Mouse (Mus musculus): ENCODE measurements at regions not wholly inside any gene's neighbourhood (a gene's known extent, or its start where the extent isn't known, plus 50 kb on each side); places are given as distances from the start of the nearest gene placed in this dataset.

DNA sequence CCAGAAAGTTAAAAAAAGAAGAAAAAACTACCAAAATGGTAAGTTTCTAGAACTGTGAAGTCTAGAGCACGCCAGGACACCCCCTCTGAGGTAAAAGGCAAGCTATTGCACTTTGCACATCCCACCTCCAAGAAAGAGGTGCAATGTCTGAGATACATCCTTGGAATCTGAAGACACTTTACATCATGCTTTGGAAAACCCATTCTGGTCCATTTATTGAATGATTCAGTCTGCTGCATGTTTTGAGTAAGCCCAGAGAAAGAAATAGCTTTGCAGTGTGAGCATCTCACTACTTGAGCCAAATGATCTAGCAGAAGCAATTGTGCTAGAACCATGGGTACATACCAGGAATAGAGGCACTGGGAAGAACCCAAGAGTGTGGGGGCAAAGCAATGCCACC lies 85.1 kb upstream of the F13a1 start:
- WGBS: 59% methylated on average over 1 of the region's 1 CpGs
- no peak overlapping the region for H3K9ac ChIP-seq (ENCODE audit: low read length)
- no peak overlapping the region for H3K27ac ChIP-seq (replicated peaks; ENCODE audit: low read depth, low read length)
- no peaks in the 10 kb centered on the region for H3K27me3 ChIP-seq (ENCODE audit: control insufficient read depth, insufficient read depth, low read length)
- H3K4me3 ChIP-seq (ENCODE audit: low read depth, low read length): no peak overlapping the region
- no peak overlapping the region for H3K4me2 ChIP-seq (ENCODE audit: low read depth, severe bottlenecking)
- ATAC-seq (ENCODE audit: insufficient number of reproducible peaks, low FRiP score, low TSS enrichment, low read depth) (no peak), DNase-seq (ENCODE audit: low spot score) (no peak)
- no peaks in the 10 kb centered on the region for H3K36me3 ChIP-seq (ENCODE audit: control insufficient read depth, insufficient read depth, low read length)
- H3K9me3 ChIP-seq (ENCODE audit: control insufficient read depth, low read length): no peaks in the 10 kb centered on the region
- H3K4me1 ChIP-seq (ENCODE audit: control insufficient read depth, insufficient read depth, low read length): no peaks in the 10 kb centered on the region

DNA sequence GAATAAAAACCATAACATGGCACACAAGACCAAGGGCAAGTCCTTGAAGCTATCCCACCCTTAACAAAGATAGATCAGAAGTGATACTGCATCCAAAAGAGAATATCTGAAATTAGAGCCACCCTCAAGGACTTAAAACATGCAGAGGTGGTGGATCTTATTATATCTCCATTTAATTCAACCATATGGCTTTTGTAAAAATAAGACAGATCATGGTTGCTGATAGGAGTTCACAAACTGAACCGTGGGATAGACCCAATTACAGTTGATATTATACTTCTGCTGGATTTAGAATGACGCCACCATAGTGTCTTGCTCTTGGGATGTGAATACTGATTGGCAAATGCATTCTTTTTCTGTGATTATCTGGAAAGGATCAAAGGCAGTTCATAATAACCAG lies 84.5 kb upstream of the F13a1 start:
- ATAC-seq (ENCODE audit: insufficient number of reproducible peaks, low FRiP score, low TSS enrichment, low read depth) (no peak), DNase-seq (ENCODE audit: low spot score) (no peak)
- no peak overlapping the region for H3K4me2 ChIP-seq (ENCODE audit: low read depth, severe bottlenecking)
- H3K27me3 ChIP-seq (ENCODE audit: control insufficient read depth, insufficient read depth, low read length): no peaks in the 10 kb centered on the region
- no peak overlapping the region for H3K27ac ChIP-seq (replicated peaks; ENCODE audit: low read depth, low read length)
- no peak overlapping the region for H3K9ac ChIP-seq (ENCODE audit: low read length)
- no peaks in the 10 kb centered on the region for H3K36me3 ChIP-seq (ENCODE audit: control insufficient read depth, insufficient read depth, low read length)
- 86% methylated on average over 2 of the region's 2 CpGs for WGBS
- H3K4me3 ChIP-seq (ENCODE audit: low read depth, low read length): no peak overlapping the region
- H3K9me3 ChIP-seq (ENCODE audit: control insufficient read depth, low read length): no peaks in the 10 kb centered on the region
- H3K4me1 ChIP-seq (ENCODE audit: control insufficient read depth, insufficient read depth, low read length): no peaks in the 10 kb centered on the region

DNA sequence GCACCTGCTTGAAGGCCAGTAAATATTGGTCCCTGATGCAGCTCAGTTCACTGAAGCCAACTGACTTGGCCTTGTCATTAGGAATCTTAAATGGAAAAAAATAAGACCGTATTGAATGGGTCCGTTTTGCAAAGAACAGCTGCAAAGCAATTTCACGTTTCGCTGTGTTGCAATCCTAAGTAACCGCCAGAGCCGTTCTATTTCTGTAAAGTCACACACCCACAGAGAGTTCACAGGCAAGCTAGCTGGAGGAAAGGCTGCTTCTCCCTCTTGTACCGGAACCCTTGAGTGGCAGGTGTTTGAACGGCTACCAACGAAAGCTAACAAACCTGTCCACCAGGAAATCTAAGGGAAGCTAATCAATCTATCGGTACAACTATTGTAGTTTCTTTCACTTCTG lies 80.6 kb upstream of the F13a1 start:
- no peak for DNase-seq (ENCODE audit: low spot score)
- 88% methylated on average over 10 of the region's 10 CpGs for WGBS
- no peak overlapping the region for H3K4me3 ChIP-seq (ENCODE audit: low read depth, low read length)
- no peaks in the 10 kb centered on the region for H3K27me3 ChIP-seq (ENCODE audit: control insufficient read depth, insufficient read depth, low read length)
- no peak overlapping the region for H3K27ac ChIP-seq (replicated peaks; ENCODE audit: low read depth, low read length)
- H3K9me3 ChIP-seq (ENCODE audit: control insufficient read depth, low read length): no peaks in the 10 kb centered on the region
- no peaks in the 10 kb centered on the region for H3K36me3 ChIP-seq (ENCODE audit: control insufficient read depth, insufficient read depth, low read length)
- H3K4me2 ChIP-seq (ENCODE audit: low read depth, severe bottlenecking): no peak overlapping the region
- H3K9ac ChIP-seq (ENCODE audit: low read length): no peak overlapping the region
- no peaks in the 10 kb centered on the region for H3K4me1 ChIP-seq (ENCODE audit: control insufficient read depth, insufficient read depth, low read length)
- no peak for ATAC-seq (ENCODE audit: insufficient number of reproducible peaks, low FRiP score, low TSS enrichment, low read depth)

DNA sequence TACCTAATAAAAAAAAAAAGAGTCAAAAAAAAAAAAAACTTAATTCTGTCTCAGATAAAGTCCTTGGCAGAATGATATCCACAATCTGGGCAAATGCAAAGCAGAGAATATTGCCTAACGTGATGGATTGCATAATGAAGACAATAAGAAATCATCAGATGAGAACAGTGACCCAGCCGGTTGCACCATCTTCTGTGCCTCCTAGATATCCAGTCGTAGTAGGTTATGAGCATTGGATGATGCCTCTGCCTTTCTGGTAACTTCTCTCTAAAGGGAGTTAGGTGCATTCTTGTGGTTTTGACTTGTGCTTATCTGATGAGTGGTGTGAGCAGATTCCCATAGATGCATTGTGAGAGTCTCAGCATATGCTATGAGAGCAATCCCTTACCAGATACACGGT lies 71.6 kb upstream of the F13a1 start:
- Histone ChIP-seq H3K27me3 (ENCODE audit: control insufficient read depth, insufficient read depth, low read length) (no peaks in the 10 kb centered on the region), H3K9ac (ENCODE audit: low read length) (no peak overlapping the region), H3K4me3 (ENCODE audit: low read depth, low read length) (no peak overlapping the region), H3K36me3 (ENCODE audit: control insufficient read depth, insufficient read depth, low read length) (no peaks in the 10 kb centered on the region), H3K4me1 (ENCODE audit: control insufficient read depth, insufficient read depth, low read length) (no peaks in the 10 kb centered on the region), H3K27ac (replicated peaks; ENCODE audit: low read depth, low read length) (no peak overlapping the region), H3K4me2 (ENCODE audit: low read depth, severe bottlenecking) (no peak overlapping the region), H3K9me3 (ENCODE audit: control insufficient read depth, low read length) (no peaks in the 10 kb centered on the region)
- ATAC-seq (ENCODE audit: insufficient number of reproducible peaks, low FRiP score, low TSS enrichment, low read depth) (no peak), DNase-seq (ENCODE audit: low spot score) (no peak)
- 91% methylated on average over 4 of the region's 4 CpGs for WGBS

DNA sequence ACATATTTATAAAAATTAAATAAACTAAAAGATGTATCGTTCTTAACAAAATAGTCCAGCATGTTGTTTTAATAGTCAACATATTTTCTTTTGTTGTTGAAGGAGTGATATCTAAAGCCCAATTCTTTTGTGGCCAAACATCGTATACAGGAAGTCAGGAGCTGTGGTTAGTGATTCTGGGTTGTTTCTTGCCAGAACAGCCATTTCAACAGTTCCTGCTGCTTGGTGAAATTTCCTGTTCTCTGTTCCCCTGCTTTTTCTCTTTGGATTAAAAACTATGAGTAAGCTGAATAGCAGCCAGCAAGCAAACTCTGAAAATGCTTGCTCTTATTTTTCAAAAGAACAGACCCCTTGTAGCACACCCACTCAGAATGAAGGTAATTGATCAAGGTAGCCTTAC lies 70.2 kb upstream of the F13a1 start:
- Histone ChIP-seq H3K4me1 (ENCODE audit: control insufficient read depth, insufficient read depth, low read length) (no peaks in the 10 kb centered on the region), H3K4me2 (ENCODE audit: low read depth, severe bottlenecking) (no peak overlapping the region), H3K4me3 (ENCODE audit: low read depth, low read length) (no peak overlapping the region), H3K9me3 (ENCODE audit: control insufficient read depth, low read length) (no peaks in the 10 kb centered on the region), H3K36me3 (ENCODE audit: control insufficient read depth, insufficient read depth, low read length) (no peaks in the 10 kb centered on the region), H3K27ac (replicated peaks; ENCODE audit: low read depth, low read length) (no peak overlapping the region), H3K9ac (ENCODE audit: low read length) (no peak overlapping the region), H3K27me3 (ENCODE audit: control insufficient read depth, insufficient read depth, low read length) (no peaks in the 10 kb centered on the region)
- DNase-seq (ENCODE audit: low spot score) (no peak), ATAC-seq (ENCODE audit: insufficient number of reproducible peaks, low FRiP score, low TSS enrichment, low read depth) (no peak)
- WGBS: 88% methylated on average over 2 of the region's 2 CpGs

DNA sequence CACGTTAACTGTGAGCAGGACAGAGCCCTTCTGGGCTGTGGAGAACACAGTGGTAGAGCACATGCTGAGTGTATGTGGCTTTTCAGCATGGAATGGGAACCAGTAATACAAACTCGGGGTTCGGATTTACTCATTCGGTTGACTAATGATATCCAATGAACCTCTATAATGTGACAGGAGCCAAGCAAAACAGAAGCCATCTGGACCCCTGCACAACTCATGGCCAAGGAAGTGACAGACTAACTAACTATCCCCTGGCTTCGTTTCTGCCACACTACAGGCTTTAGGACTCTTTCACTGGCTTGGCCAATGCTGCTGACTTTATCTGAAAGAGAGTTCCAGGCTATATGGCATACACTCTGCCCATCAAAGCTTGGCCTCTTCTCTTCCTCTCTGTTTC lies 64.3 kb upstream of the F13a1 start:
- no peak overlapping the region for H3K27ac ChIP-seq (replicated peaks; ENCODE audit: low read depth, low read length)
- no peak overlapping the region for H3K9ac ChIP-seq (ENCODE audit: low read length)
- 76% methylated on average over 5 of the region's 5 CpGs for WGBS
- no peaks in the 10 kb centered on the region for H3K36me3 ChIP-seq (ENCODE audit: control insufficient read depth, insufficient read depth, low read length)
- no peak overlapping the region for H3K4me3 ChIP-seq (ENCODE audit: low read depth, low read length)
- no peak for ATAC-seq (ENCODE audit: insufficient number of reproducible peaks, low FRiP score, low TSS enrichment, low read depth)
- no peaks in the 10 kb centered on the region for H3K27me3 ChIP-seq (ENCODE audit: control insufficient read depth, insufficient read depth, low read length)
- H3K9me3 ChIP-seq (ENCODE audit: control insufficient read depth, low read length): no peaks in the 10 kb centered on the region
- no peak for DNase-seq (ENCODE audit: low spot score)
- H3K4me1 ChIP-seq (ENCODE audit: control insufficient read depth, insufficient read depth, low read length): no peaks in the 10 kb centered on the region
- no peak overlapping the region for H3K4me2 ChIP-seq (ENCODE audit: low read depth, severe bottlenecking)

DNA sequence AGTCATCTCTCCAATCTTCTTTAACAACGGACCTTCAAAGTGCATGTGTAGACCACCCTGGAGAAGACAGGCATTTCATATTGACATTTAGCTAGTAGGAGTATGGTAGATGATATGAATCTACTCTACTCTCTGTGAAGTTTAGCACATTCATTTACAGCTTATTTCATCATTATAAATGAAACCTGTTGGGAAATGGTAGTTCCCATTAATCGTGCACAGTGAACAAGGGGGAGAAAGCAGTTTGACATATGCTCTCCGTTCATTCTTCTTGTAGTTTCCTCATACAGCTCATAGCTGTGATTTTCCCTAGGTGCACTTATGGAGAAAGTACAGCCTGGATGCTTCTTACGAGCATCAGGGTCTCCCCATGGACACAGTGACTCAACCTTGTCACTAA lies 61.7 kb upstream of the F13a1 start:
- ATAC-seq (ENCODE audit: insufficient number of reproducible peaks, low FRiP score, low TSS enrichment, low read depth): no peak
- 81% methylated on average over 4 of the region's 4 CpGs for WGBS
- Histone ChIP-seq H3K27me3 (ENCODE audit: control insufficient read depth, insufficient read depth, low read length) (no peaks in the 10 kb centered on the region), H3K9me3 (ENCODE audit: control insufficient read depth, low read length) (no peaks in the 10 kb centered on the region), H3K27ac (replicated peaks; ENCODE audit: low read depth, low read length) (no peak overlapping the region), H3K4me2 (ENCODE audit: low read depth, severe bottlenecking) (no peak overlapping the region), H3K4me3 (ENCODE audit: low read depth, low read length) (no peak overlapping the region), H3K36me3 (ENCODE audit: control insufficient read depth, insufficient read depth, low read length) (no peaks in the 10 kb centered on the region), H3K9ac (ENCODE audit: low read length) (no peak overlapping the region), H3K4me1 (ENCODE audit: control insufficient read depth, insufficient read depth, low read length) (no peaks in the 10 kb centered on the region)
- DNase-seq (ENCODE audit: low spot score): no peak

DNA sequence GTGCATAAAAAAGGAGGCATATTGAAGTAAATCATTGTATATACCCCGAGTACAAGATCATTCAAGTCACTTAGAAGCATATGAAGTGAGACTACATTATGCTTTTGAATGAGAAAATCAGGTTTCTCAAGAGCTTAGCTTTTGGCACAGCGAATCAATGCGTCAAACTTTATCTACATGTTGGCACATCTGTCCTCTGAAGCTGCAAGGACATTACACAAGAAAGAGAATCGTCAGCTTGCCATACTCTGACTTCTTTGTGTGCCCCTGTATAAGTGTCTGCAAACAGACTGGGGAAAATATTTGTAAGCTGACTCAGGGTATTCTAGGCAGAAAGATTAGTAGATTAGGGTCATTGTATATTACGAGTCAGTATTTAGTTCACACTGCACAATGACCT lies 57.7 kb upstream of the F13a1 start:
- no peaks in the 10 kb centered on the region for H3K27me3 ChIP-seq (ENCODE audit: control insufficient read depth, insufficient read depth, low read length)

DNA sequence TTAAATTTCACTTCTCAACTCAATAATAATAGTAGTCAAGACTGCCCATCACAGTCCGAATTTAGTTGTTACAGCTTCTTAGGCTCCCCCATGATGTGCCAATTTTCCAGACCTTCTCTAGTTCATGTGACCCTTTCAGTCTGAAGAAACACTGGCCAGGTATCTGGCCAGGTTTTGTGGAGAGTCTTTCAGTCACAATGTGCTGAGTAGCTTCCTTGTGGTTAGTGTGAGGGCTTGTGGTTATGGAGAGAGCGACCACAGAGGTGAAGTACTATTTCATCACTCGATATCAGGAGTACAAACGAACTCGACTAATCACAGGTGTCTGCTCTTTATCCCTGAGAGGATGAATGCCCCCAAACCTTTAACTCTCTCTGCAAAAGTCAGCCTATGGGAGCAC lies 56.0 kb upstream of the F13a1 start:
- Histone ChIP-seq H3K36me3 (ENCODE audit: control insufficient read depth, insufficient read depth, low read length) (no peaks in the 10 kb centered on the region), H3K9me3 (ENCODE audit: control insufficient read depth, low read length) (no peaks in the 10 kb centered on the region), H3K4me3 (ENCODE audit: low read depth, low read length) (no peak overlapping the region), H3K4me1 (ENCODE audit: control insufficient read depth, insufficient read depth, low read length) (no peaks in the 10 kb centered on the region), H3K27me3 (ENCODE audit: control insufficient read depth, insufficient read depth, low read length) (no peaks in the 10 kb centered on the region), H3K4me2 (ENCODE audit: low read depth, severe bottlenecking) (no peak overlapping the region), H3K27ac (replicated peaks; ENCODE audit: low read depth, low read length) (no peak overlapping the region), H3K9ac (ENCODE audit: low read length) (no peak overlapping the region)
- no peak for ATAC-seq (ENCODE audit: insufficient number of reproducible peaks, low FRiP score, low TSS enrichment, low read depth)
- no peak for DNase-seq (ENCODE audit: low spot score)
- WGBS: 89% methylated on average over 5 of the region's 5 CpGs

More for the DNA sequence above, 57.7 kb upstream of the F13a1 start:
- H3K9me3 ChIP-seq (ENCODE audit: control insufficient read depth, low read length): no peaks in the 10 kb centered on the region
- no peaks in the 10 kb centered on the region for H3K36me3 ChIP-seq (ENCODE audit: control insufficient read depth, insufficient read depth, low read length)
- ATAC-seq (ENCODE audit: insufficient number of reproducible peaks, low FRiP score, low TSS enrichment, low read depth) (no peak), DNase-seq (ENCODE audit: low spot score) (no peak)
- no peak overlapping the region for H3K27ac ChIP-seq (replicated peaks; ENCODE audit: low read depth, low read length)
- H3K4me2 ChIP-seq (ENCODE audit: low read depth, severe bottlenecking): no peak overlapping the region
- H3K4me3 ChIP-seq (ENCODE audit: low read depth, low read length): no peak overlapping the region
- H3K9ac ChIP-seq (ENCODE audit: low read length): no peak overlapping the region
- no peaks in the 10 kb centered on the region for H3K4me1 ChIP-seq (ENCODE audit: control insufficient read depth, insufficient read depth, low read length)
- 89% methylated on average over 5 of the region's 5 CpGs for WGBS

All from limb, embryonic 11.5 days (tissue).